Mouse (Mus musculus) hematopoietic stem cell, adult 5-6 weeks (primary cell): Measurements from ENCODE around the gene Kcnma1. TPM values are rescaled to one million over a fixed set of nuclear protein-coding genes. Genes with fewer than 3 reads are reported as not detected.

ENCODE experiments used
- ATAC-seq, 2 experiments: fragments of 125-278 bp in 1 of 2; replicated peaks in 1 of 2; 2 replicates each; pipeline ENCODE4 v1.8.0; 2016 to 2017; ENCODE audit warnings: inconsistent platforms in 2 of 2, mild to moderate bottlenecking in 2 of 2, moderate number of reproducible peaks in 2 of 2, low read depth in 1 of 2, moderate TSS enrichment in 1 of 2; ENCODE audit not compliant: low FRiP score in 2 of 2, poor library complexity in 2 of 2, severe bottlenecking in 2 of 2, insufficient read depth in 1 of 2, low TSS enrichment in 1 of 2
- total RNA-seq: library from RNA; stranded (forward); fragments of 172-1452, 232-1000 nt; gene quantifications from 2 replicates; pipeline ENCODE4 v1.2.3, GENCODE M21; 2017

The Kcnma1 gene
- total RNA-seq, 1 experiment from 2014 or later = not detected

DNA sequence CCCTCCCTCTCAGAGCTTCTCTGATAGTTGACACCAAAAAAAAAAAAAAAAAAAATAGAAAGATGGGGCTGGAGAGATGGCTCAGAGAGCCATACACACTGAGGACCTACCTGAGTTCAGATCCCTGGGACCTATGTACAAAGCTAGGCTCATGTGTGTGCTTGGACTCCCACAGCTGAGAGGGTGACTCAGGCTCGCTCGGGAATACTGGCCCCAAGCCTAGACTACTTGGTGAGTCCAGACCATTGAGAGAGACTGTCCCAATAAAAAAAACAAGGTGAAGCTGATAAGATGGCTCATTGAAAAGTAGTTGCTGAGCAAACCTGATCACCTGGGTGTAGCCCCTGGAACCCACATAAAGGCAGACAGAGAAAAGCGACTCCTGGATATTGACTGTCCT, 18.5 kb downstream of the Kcnma1 start:
- no peak for ATAC-seq

DNA sequence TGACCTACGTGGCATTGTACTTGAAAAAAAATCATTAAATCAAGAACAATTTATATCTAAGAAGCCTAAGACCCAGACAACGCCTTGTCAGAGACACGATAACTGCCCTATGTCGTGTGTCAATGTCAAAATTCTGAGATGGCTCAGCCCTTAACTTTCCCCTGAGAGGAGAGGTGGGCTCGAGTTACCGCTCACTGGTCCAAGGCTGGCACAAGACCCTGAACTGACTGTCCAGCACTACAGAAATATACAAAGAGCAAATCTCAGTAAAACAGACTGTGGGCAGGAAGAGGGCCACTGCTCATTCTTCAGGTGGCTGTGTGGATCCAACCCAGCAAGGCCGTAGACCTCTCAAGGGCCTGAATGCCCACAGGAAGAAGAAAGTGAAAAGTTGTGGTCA, 23.4 kb downstream of the Kcnma1 start:
- ATAC-seq = no peak

DNA sequence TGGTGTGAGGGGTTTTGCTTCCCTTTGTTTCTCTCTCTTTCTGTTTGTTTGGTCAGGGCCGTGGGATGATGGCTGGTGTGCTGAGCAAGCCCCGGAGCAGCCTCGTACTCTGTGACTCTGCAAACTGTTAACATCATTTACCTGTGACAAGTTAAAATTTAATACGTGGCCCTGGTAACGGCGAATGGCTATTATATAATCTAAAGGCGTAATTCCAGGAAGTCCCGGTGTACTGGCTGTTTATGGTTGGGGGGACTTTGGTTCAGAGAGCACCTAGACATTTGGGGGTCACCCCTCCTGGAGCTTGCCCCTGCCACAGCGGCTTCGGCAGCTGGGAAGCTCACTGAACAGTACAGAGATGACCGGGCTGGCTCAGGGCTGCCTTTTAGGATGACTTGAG, 24.6 kb downstream of the Kcnma1 start:
- ATAC-seq = no peak

- no peak for ATAC-seq
These were observed 32.1 kb downstream of the Kcnma1 start for GRCm38 (mm10) chr14:23982205-23982604.

DNA sequence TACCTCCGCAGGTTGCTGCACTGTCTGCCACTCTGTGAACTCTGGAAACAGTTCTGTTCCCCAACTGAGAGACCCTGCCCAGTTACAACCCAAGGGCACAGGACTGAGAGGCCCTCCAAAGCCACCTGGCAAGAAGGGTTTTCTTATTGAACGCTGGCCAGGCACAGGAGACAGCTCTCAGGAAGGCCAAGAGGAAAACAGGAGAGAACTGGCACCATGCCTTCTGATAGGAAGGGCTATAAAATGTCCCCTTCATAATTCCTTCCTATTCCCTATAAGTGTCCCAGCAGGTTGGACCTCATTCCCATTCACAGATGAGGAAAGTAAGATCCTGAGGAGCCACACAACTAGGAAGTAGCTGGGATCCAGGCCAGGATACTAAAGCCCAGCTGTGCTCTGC, 39.6 kb downstream of the Kcnma1 start:
- no peak for ATAC-seq

GRCm38 (mm10) chr14:23966471-23966870, 47.8 kb downstream of the Kcnma1 start:
- no peak for ATAC-seq

DNA sequence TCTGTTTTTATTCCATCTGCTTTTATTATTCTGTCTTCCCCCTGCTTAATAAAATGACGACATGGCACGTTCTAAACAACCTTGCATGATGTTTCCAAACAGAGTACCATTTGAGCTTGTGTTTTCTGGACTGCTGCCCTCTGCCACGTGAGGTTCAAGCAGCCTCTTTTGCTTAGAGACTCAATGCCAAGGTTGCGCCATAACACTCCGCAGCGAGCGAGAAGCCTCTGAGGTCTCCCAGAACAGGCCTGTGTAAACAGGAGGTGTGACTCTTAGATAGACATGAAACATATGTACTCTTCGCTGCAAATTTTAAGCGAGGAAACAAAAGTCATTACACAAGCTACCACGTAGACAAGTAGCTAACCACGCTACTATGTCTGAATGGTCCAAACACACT, 55.2 kb downstream of the Kcnma1 start:
- ATAC-seq = no peak

GRCm38 (mm10) chr14:23957270-23957669, 57.0 kb downstream of the Kcnma1 start:
- no peak for ATAC-seq

DNA sequence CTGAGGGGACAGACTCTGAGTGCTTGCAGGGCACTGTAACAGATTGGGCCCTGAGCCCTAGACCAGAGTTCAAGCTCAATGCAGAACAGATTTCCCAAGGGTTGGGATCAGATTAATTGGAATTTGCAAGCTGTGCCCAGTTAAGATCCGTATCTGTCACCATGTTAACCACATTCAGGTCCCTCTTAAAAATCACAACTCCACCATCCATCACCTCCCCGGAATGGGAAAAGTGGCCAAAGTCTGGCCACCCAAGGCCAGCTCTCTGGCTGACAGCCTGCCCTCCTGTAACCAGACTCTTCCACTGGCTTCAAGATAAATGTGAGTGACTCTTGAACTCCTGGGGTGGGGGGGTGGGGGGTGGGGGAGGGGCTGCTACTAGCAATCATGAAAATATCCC, 70.4 kb downstream of the Kcnma1 start:
- no peak for ATAC-seq

DNA sequence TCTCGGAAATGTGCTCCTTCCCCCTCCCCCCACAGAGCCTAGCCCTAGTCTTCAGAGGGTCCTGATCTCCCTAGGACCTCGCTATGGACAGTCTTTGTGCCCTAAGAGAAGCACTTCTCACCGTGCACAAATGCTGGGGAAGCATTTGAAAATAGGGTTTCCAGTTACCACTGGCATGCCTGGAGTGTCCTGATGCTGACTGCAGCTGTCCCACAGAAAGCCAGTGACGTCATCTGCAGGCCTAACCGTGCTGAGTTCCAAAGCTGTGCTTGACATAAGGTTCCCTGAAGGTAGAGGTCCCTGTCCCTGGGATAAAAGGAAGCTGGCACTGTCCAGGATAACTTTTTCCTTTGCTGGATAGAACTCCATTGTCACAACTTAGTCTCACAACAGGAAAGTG, 71.1 kb downstream of the Kcnma1 start:
- no peak for ATAC-seq

DNA sequence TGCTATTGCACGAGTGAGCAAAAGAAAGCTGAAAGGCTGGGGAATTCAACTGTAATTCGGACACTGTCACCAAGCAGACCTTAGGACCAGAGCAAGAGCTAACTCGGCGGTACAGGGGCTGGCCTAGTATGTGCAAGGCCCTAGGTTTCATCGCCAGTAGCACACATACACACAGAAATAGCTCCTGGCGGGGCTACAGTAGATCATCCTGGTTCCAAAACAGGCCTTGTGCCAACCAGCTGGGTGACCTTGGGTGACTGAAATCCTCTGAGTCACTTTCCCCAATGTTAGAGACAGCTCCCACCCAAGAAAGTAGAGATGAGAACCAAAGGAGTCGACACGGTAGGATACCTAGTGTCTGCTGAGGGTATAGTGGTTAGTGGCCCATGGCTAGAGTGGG, 72.2 kb downstream of the Kcnma1 start:
- ATAC-seq = no peak

DNA sequence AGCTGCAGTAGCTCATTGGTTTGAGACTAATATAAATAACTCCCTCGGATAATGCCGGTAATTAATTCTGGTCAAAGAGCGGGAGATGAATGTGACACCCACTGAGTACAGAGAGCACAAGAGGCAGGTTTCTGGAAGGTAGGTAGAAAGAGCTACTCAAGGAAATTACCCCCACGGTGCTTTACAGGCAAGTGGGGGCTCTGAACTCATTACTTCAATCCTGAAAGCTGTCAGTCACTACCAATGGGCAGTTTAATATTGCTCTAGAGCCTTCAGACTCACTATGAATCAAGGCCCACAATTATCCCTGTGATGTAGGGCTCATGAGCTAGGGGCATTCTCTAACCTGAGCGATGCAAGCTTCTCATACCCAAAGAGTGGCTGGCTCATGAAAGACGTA, 79.3 kb downstream of the Kcnma1 start:
- no peak for ATAC-seq

DNA sequence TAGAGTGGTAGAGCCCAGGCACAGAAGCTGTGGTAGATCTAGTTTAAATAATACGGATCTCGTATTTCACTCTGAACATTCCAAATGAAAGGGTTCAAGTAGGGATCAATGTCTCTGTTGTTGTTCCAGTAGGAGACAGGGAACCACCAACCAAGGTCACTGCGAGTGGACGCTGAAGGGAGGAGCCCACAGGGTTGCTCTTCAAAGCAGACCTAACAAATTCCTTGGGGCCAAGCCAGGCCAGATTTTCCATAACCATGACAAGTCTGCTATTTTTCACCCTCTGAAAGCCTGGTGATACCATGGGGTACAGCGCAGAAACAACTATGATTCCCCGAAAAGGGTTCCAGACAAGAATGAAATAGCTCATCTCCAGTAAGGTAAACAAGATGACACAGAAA, 82.6 kb downstream of the Kcnma1 start:
- ATAC-seq = no peak

- ATAC-seq = no peak
These were observed 85.1 kb downstream of the Kcnma1 start for GRCm38 (mm10) chr14:23929168-23929567.

- ATAC-seq = no peak
These were observed 90.9 kb downstream of the Kcnma1 start for GRCm38 (mm10) chr14:23923356-23923755.

DNA sequence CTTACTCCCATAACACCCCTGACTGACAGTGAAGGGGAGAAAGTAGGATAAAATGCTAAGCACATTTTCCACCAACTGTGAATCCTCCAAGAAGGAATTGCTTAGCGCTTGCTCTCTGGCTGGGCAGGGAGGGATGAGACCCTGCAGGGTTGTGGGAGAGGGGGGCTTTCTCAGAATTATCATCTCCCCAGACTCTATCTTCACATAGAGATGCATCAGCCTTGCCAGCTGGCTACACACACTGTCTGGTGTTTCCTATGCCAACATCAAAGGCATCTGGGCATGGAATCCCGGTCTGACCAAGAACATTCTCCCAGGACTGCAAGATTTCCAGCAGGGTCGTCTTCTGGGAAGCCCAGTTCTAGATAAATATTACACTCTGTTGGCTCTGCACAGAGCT, 91.5 kb downstream of the Kcnma1 start:
- no peak for ATAC-seq

- no peak for ATAC-seq
These were observed 103.1 kb downstream of the Kcnma1 start for GRCm38 (mm10) chr14:23911108-23911629.

GRCm38 (mm10) chr14:23908564-23908963, 105.7 kb downstream of the Kcnma1 start:
- no peak for ATAC-seq

- no peak for ATAC-seq
These were observed 111.5 kb downstream of the Kcnma1 start for GRCm38 (mm10) chr14:23902636-23903279.
